Mouse (Mus musculus): ENCODE results near the gene Cdk2. TPM values are rescaled to one million over a fixed set of nuclear protein-coding genes. Genes with fewer than 3 reads are reported as not detected.
A peak's percentile ranks its signal among the peaks of the same experiment; 100 is the strongest.

Cdk2 gene
- total and polyA plus RNA-seq, 3 experiments: 8.5 to 10.9 (median 10.0) TPM

DNA sequence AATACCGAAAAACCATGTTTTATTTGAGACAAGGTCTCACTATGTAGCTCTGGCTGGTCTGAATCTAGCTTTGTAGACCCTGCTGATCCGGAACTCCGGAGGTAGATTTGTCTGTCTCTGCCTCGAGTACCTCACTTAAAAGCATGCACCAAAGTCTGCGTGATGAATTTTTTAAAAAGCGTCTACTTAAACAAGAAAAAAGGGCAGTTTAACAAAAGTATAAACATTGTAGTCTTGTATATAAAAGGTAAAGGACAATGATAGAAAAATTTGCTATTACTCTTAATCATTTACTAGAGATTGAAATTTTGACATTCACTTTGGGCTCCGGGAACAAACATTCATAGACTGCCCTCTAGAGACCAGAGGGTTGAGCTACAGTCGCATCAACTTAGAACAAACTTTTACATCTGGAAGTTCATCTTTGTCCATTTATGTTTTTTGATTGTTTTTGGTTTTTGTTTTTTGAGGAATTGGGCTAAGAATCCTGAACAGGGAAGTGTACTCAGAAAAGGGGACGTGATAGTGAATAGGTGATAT is 30.3 kb downstream of the Cdk2 start:
- 2% methylated on average over 9 of the region's 9 CpGs for WGBS
- peaks cover 5% of the 10 kb centered on the region for H3K4me1 ChIP-seq (ENCODE audit: control insufficient read depth, insufficient read depth, low read length)
- DNase-seq: no peak
- peak overlapping the region; percentile 71 for H3K4me3 ChIP-seq
- intact Hi-C loops (cut with DNase I): loop anchor here (5.0 kb wide), 3 partner anchors 62 to 127 kb away; partner anchors contain the start of genes Pa2g4, Rpl41 and Zc3h10
- TF ChIP-seq POLR2A (IDR thresholded peaks at IDR 0.05; ENCODE audit: insufficient read depth, low read depth, low read length) (no peak), EP300 (IDR thresholded peaks at IDR 0.05; ENCODE audit: insufficient read depth, low read depth, low read length) (no peak), CTCF (IDR thresholded peaks at IDR 0.05) (peak; percentile 94)
- no peaks in the 10 kb centered on the region for H3K36me3 ChIP-seq (ENCODE audit: control insufficient read depth, insufficient read depth, low read length)
- H3K79me2 ChIP-seq (replicated peaks; ENCODE audit: control insufficient read depth, insufficient read depth, low read length): no peaks in the 10 kb centered on the region
- H3K27ac ChIP-seq: peak overlapping the region; percentile 86
- H3K9ac ChIP-seq (ENCODE audit: low read depth, low read length): peak overlapping the region; percentile 86
- H3K27me3 ChIP-seq (ENCODE audit: control insufficient read depth, insufficient read depth, low read length): no peaks in the 10 kb centered on the region

DNA sequence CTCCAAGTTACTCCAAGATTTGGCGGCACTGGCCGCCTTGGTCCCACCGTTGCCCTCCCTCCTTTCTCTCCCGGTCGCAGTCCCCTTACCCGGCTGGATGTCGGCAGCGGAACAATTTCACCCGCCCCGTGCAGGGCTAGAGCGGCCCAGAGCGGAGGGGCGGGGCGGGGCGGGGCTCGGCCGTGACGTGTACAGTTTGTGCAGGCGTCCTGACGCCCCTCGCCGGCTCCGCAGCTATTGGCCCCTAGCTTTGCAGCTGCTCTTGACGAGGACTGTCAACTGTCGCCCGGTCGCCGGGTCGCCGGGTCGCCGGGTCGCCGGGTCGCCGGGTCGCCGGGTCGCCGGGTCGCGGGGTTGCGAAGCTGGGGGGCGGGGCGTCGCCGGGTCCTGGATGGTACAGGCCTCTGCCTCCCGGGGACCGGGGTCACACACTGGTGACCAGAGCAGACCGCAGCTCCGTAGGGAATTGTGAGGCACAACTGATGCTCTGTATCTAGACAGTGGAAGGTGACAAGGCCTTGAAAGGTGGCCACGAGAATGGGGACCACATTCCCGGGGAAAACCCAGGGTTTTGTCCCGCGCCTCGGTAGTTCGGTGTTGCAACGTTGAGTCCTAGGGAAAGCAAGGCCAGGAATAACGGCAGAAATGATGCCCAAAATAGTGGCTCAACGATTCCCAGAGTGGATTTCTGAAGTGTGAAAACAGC is 30.9 kb downstream of the Cdk2 start, which contains the start of gene Suox:
Suox (minus strand) TSS at position 311 of the 706 bp plus-strand sequence.
- WGBS: under 1% methylated on average over 60 of the region's 60 CpGs
- peaks cover 5% of the 10 kb centered on the region for H3K4me1 ChIP-seq (ENCODE audit: control insufficient read depth, insufficient read depth, low read length)
- DNase-seq: peak; percentile 90 to 91
- intact Hi-C loops (cut with DNase I): loop anchor here (1.0 to 5.0 kb wide), 4 partner anchors 48 to 127 kb away; partner anchors contain the start of genes Pa2g4, Rpl41, Rps26 and Zc3h10
- TF ChIP-seq POLR2A (IDR thresholded peaks at IDR 0.05; ENCODE audit: insufficient read depth, low read depth, low read length): peak; percentile 62
- TF ChIP-seq CTCF (IDR thresholded peaks at IDR 0.05): no peak
- TF ChIP-seq EP300 (IDR thresholded peaks at IDR 0.05; ENCODE audit: insufficient read depth, low read depth, low read length): peak; percentile 28; the same call in 1 of the 2 replicates
- H3K4me3 ChIP-seq: peak within 1 kb of the TSS; percentile 71
- H3K9ac ChIP-seq (ENCODE audit: low read depth, low read length): peak within 1 kb of the TSS; percentile 86
- no peaks in the 10 kb centered on the region for H3K27me3 ChIP-seq (ENCODE audit: control insufficient read depth, insufficient read depth, low read length)
- peak within 1 kb of the TSS; percentile 86 for H3K27ac ChIP-seq
- H3K36me3 ChIP-seq (ENCODE audit: control insufficient read depth, insufficient read depth, low read length): no peaks in the 10 kb centered on the region
- no peaks in the 10 kb centered on the region for H3K79me2 ChIP-seq (replicated peaks; ENCODE audit: control insufficient read depth, insufficient read depth, low read length)

DNA sequence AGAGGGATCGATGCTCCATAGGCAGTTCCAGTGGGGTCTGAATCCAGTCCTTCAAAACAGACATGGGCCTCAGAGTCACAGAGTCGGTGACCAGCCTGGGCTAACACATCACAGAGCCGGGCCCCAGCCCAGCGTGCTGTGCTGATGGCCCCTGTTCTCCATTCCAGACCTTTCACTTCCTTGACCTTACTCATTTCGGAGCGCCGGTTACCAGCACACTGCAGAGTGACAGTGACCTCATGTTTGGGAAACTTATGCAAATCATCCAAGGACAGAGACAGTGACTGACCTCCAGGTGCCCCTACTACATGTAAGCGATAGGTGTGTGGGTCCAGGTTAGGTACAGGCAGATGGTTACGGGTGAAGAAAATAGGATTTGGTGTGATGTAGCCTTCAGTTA is 33.7 kb downstream of the Cdk2 start:
- Histone ChIP-seq H3K9ac (ENCODE audit: low read depth, low read length) (no peak overlapping the region), H3K27me3 (ENCODE audit: control insufficient read depth, insufficient read depth, low read length) (no peaks in the 10 kb centered on the region), H3K27ac (no peak overlapping the region), H3K36me3 (ENCODE audit: control insufficient read depth, insufficient read depth, low read length) (no peaks in the 10 kb centered on the region), H3K79me2 (replicated peaks; ENCODE audit: control insufficient read depth, insufficient read depth, low read length) (no peaks in the 10 kb centered on the region), H3K4me1 (ENCODE audit: control insufficient read depth, insufficient read depth, low read length) (peaks cover 5% of the 10 kb centered on the region), H3K4me3 (no peak overlapping the region)
- intact Hi-C loops (cut with DNase I): loop anchor here (5.0 kb wide), 3 partner anchors 59 to 124 kb away; partner anchors contain the start of genes Pa2g4, Rpl41 and Zc3h10
- no peak for DNase-seq
- WGBS: 94% methylated on average over 9 of the region's 9 CpGs
- TF ChIP-seq POLR2A (IDR thresholded peaks at IDR 0.05; ENCODE audit: insufficient read depth, low read depth, low read length) (no peak), EP300 (IDR thresholded peaks at IDR 0.05; ENCODE audit: insufficient read depth, low read depth, low read length) (no peak), CTCF (IDR thresholded peaks at IDR 0.05) (no peak)

DNA sequence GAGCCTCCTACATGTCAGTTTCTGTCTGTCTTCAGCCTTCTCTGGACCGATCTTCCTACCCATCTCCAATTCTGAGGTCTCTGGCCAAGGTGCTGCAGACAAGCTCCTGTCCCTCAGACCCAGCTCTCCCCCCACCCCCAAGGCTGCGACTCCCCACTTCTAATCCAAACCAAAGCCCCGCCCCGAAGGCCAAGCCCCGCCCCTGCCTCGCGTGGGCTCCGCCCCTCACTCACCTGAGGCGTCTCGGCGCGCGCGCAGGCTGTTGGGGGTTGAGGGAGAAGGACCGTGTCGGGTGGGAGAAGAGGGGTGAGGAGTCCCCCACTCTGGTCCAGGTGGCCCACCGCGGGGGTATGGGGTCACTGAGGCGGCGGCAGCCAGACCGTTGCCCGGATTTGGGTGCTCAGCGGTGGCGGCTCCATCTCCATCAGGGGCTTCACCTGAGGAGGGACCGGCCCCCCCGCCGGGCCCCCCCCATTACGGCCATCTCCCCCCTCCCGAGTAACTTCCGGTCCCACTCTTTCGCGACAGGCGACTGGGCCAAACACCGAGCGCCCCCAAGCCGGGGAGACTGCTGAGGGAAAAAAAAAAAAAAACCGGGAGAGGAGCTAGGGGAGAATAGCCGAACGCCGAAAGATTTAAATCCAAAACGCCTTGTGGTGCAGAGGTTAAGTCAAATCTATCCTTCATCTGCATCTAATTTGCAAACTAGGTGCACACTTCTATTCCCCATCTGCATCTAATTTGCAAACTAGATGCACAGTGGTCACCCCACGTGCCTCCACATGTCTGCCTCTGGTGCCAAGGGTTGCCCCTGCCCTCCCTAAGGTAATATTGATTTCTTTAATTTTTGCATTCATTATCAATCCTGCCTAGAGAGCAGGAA is 35.8 kb downstream of the Cdk2 start:
- Histone ChIP-seq H3K79me2 (replicated peaks; ENCODE audit: control insufficient read depth, insufficient read depth, low read length) (no peaks in the 10 kb centered on the region), H3K4me3 (peak overlapping the region; percentile 50), H3K27me3 (ENCODE audit: control insufficient read depth, insufficient read depth, low read length) (no peaks in the 10 kb centered on the region), H3K27ac (no peak overlapping the region), H3K9ac (ENCODE audit: low read depth, low read length) (peak overlapping the region; percentile 51; the same call in 1 of the 2 replicates), H3K4me1 (ENCODE audit: control insufficient read depth, insufficient read depth, low read length) (peaks cover 5% of the 10 kb centered on the region), H3K36me3 (ENCODE audit: control insufficient read depth, insufficient read depth, low read length) (no peaks in the 10 kb centered on the region)
- TF ChIP-seq POLR2A (IDR thresholded peaks at IDR 0.05; ENCODE audit: insufficient read depth, low read depth, low read length) (no peak), EP300 (IDR thresholded peaks at IDR 0.05; ENCODE audit: insufficient read depth, low read depth, low read length) (no peak), CTCF (IDR thresholded peaks at IDR 0.05) (no peak)
- WGBS: 4% methylated on average over 42 of the region's 42 CpGs
- intact Hi-C loops (cut with DNase I): no loop called here
- peak; percentile 20 to 44 for DNase-seq

DNA sequence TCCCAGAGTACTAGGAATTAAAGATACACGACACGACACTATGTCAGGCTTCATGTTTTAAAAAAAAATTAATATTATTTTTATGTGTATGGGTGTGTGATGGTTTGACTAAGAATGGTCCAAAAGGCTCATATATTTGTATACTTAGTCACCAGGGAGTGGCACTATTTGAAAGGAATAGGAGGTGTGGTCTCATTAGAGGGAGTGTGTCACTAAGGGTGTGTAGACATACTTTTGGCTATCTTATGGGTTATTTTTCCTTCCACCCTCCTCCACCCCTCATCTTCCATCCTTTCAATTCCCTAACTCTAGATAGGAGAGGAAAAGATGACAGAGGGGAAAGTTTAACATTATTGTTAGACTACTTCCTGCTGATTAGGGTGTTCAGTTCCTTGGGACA is 39.0 kb downstream of the Cdk2 start:
- no peaks in the 10 kb centered on the region for H3K79me2 ChIP-seq (replicated peaks; ENCODE audit: control insufficient read depth, insufficient read depth, low read length)
- TF ChIP-seq CTCF (IDR thresholded peaks at IDR 0.05): no peak
- TF ChIP-seq POLR2A (IDR thresholded peaks at IDR 0.05; ENCODE audit: insufficient read depth, low read depth, low read length): no peak
- TF ChIP-seq EP300 (IDR thresholded peaks at IDR 0.05; ENCODE audit: insufficient read depth, low read depth, low read length): no peak
- no peak for DNase-seq
- H3K27ac ChIP-seq: no peak overlapping the region
- intact Hi-C loops (cut with DNase I): no loop called here
- no peaks in the 10 kb centered on the region for H3K36me3 ChIP-seq (ENCODE audit: control insufficient read depth, insufficient read depth, low read length)
- 95% methylated on average over 2 of the region's 2 CpGs for WGBS
- no peaks in the 10 kb centered on the region for H3K27me3 ChIP-seq (ENCODE audit: control insufficient read depth, insufficient read depth, low read length)
- H3K4me3 ChIP-seq: no peak overlapping the region
- no peaks in the 10 kb centered on the region for H3K4me1 ChIP-seq (ENCODE audit: control insufficient read depth, insufficient read depth, low read length)
- no peak overlapping the region for H3K9ac ChIP-seq (ENCODE audit: low read depth, low read length)

All from heart, adult 2 months (tissue).